Mouse (Mus musculus) limb, embryonic 11.5 days (tissue): ENCODE measurements at regions not wholly inside any gene's neighbourhood (a gene's known extent, or its start where the extent isn't known, plus 50 kb on each side); places are given as distances from the start of the nearest gene placed in this dataset.

ENCODE experiments used
- ATAC-seq: fragments of 200-750 bp; cut with Nextera tagmentation; 2 replicates; pipeline ENCODE4 v1.8.0; 2017; ENCODE audit warnings: low read depth; ENCODE audit not compliant: insufficient number of reproducible peaks, low FRiP score, low TSS enrichment
- DNase-seq: peaks from one replicate; pipeline ENCODE4 v3.0.0-alpha.2; 2015; ENCODE audit warnings: low spot score
- H3K27ac ChIP-seq: fragments of 300-500 bp; sonication (generic); replicated peaks from 2 replicates; pipeline ENCODE4 v1.5.1; 2014; ENCODE audit warnings: low read depth, mild to moderate bottlenecking, low read length
- H3K27me3 ChIP-seq: fragments of 300-500 bp; sonication (generic); 2 replicates; pipeline ENCODE4 v1.6.1; 2014; ENCODE audit warnings: mild to moderate bottlenecking, low read length, mixed read lengths; ENCODE audit not compliant: control insufficient read depth, insufficient read depth
- H3K36me3 ChIP-seq: fragments of 300-500 bp; sonication (generic); 2 replicates; pipeline ENCODE4 v1.6.1; 2014; ENCODE audit warnings: mild to moderate bottlenecking, low read length, moderate library complexity, mixed read lengths; ENCODE audit not compliant: control insufficient read depth, insufficient read depth
- H3K4me1 ChIP-seq: fragments of 300-500 bp; sonication (generic); 2 replicates; pipeline ENCODE4 v1.6.1; 2014; ENCODE audit warnings: low read length, mixed read lengths; ENCODE audit not compliant: control insufficient read depth, insufficient read depth
- H3K4me2 ChIP-seq: fragments of 300-500 bp; sonication (generic); 2 replicates; pipeline ENCODE4 v1.6.1; 2014; ENCODE audit warnings: low read depth, mild to moderate bottlenecking, moderate library complexity; ENCODE audit not compliant: severe bottlenecking
- H3K4me3 ChIP-seq: fragments of 300-500 bp; sonication (generic); 2 replicates; pipeline ENCODE4 v1.5.1; 2014; ENCODE audit warnings: low read depth, low read length
- H3K9ac ChIP-seq: fragments of 300-500 bp; sonication (generic); 2 replicates; pipeline ENCODE4 v1.6.1; 2014; ENCODE audit warnings: mild to moderate bottlenecking, low read length
- H3K9me3 ChIP-seq: fragments of 300-500 bp; sonication (generic); 2 replicates; pipeline ENCODE4 v1.6.1; 2016; ENCODE audit warnings: low read length; ENCODE audit not compliant: control insufficient read depth
- WGBS: fragments of 180-500 bp; shearing (Covaris S2); extraction: QIAGEN DNeasy Blood & Tissue Kit; methylation state at CpG from one replicate; pipeline ENCODE4 v1.1.7; 2014; 5-methylcytosine and 5-hydroxymethylcytosine counted together

- Histone ChIP-seq H3K9ac (peak overlapping the region; percentile 63), H3K9me3 (no peaks in the 10 kb centered on the region), H3K27ac (peak overlapping the region; percentile 96), H3K36me3 (no peaks in the 10 kb centered on the region), H3K4me3 (peak overlapping the region; percentile 32), H3K27me3 (no peaks in the 10 kb centered on the region), H3K4me2 (peak overlapping the region; percentile 54), H3K4me1 (peaks cover 9% of the 10 kb centered on the region)
- DNase-seq (no peak), ATAC-seq (peak; percentile 35; the same call in 1 of the 2 replicates)
- 20% methylated on average over 10 of the region's 10 CpGs for WGBS
Measured at GRCm38 (mm10) chr16:15084147-15084752, 177.8 kb downstream of the Efcab1 start.

- Histone ChIP-seq H3K4me3 (peak overlapping the region; percentile 32), H3K9me3 (no peaks in the 10 kb centered on the region), H3K27me3 (no peaks in the 10 kb centered on the region), H3K4me1 (peaks cover 9% of the 10 kb centered on the region), H3K4me2 (peak overlapping the region; percentile 54), H3K36me3 (no peaks in the 10 kb centered on the region), H3K9ac (peak overlapping the region; percentile 63), H3K27ac (peak overlapping the region; percentile 96)
- WGBS = under 1% methylated on average over 56 of the region's 56 CpGs
- ATAC-seq (peak; percentile 92), DNase-seq (peak; percentile 86)
Measured at GRCm38 (mm10) chr16:15084753-15085728, 178.6 kb downstream of the Efcab1 start.

- Histone ChIP-seq H3K4me2 (no peak overlapping the region), H3K27ac (no peak overlapping the region), H3K27me3 (no peaks in the 10 kb centered on the region), H3K9me3 (no peaks in the 10 kb centered on the region), H3K4me1 (peaks cover 9% of the 10 kb centered on the region), H3K36me3 (no peaks in the 10 kb centered on the region), H3K9ac (no peak overlapping the region), H3K4me3 (no peak overlapping the region)
- WGBS = 83% methylated on average over 4 of the region's 4 CpGs
- DNase-seq (no peak), ATAC-seq (no peak)
Measured at GRCm38 (mm10) chr16:15086556-15086955, 180.2 kb downstream of the Efcab1 start.

- no peaks in the 10 kb centered on the region for H3K4me1 ChIP-seq
- no peaks in the 10 kb centered on the region for H3K27me3 ChIP-seq
- no peak overlapping the region for H3K9ac ChIP-seq
- H3K36me3 ChIP-seq = no peaks in the 10 kb centered on the region
- no peak overlapping the region for H3K4me3 ChIP-seq
- ATAC-seq (no peak), DNase-seq (no peak)
- no peaks in the 10 kb centered on the region for H3K9me3 ChIP-seq
- no peak overlapping the region for H3K27ac ChIP-seq
- 41% methylated on average over 1 of the region's 1 CpGs for WGBS
- H3K4me2 ChIP-seq = no peak overlapping the region
Measured at GRCm38 (mm10) chr16:15103938-15104337, 197.5 kb downstream of the Efcab1 start.

- WGBS = 85% methylated on average over 1 of the region's 1 CpGs
- ATAC-seq (no peak), DNase-seq (no peak)
- H3K4me3 ChIP-seq = no peak overlapping the region
- no peaks in the 10 kb centered on the region for H3K9me3 ChIP-seq
- no peak overlapping the region for H3K9ac ChIP-seq
- H3K27ac ChIP-seq = no peak overlapping the region
- no peaks in the 10 kb centered on the region for H3K4me1 ChIP-seq
- H3K36me3 ChIP-seq = no peaks in the 10 kb centered on the region
- H3K27me3 ChIP-seq = no peaks in the 10 kb centered on the region
- no peak overlapping the region for H3K4me2 ChIP-seq
Measured at GRCm38 (mm10) chr16:15107234-15107633, 200.8 kb downstream of the Efcab1 start.

GRCm38 (mm10) chr16:15113131-15113530, 204.1 kb upstream of the Gm21897 start:
- DNase-seq (no peak), ATAC-seq (no peak)
- H3K9ac ChIP-seq = no peak overlapping the region
- no peaks in the 10 kb centered on the region for H3K27me3 ChIP-seq
- H3K36me3 ChIP-seq = no peaks in the 10 kb centered on the region
- 31% methylated on average over 2 of the region's 2 CpGs for WGBS
- no peak overlapping the region for H3K4me3 ChIP-seq
- no peak overlapping the region for H3K4me2 ChIP-seq
- H3K27ac ChIP-seq = no peak overlapping the region; the same call in 1 of the 2 replicates
- no peaks in the 10 kb centered on the region for H3K9me3 ChIP-seq
- peaks cover 15% of the 10 kb centered on the region for H3K4me1 ChIP-seq

- Histone ChIP-seq H3K4me3 (no peak overlapping the region), H3K4me1 (peaks cover 15% of the 10 kb centered on the region), H3K27me3 (no peaks in the 10 kb centered on the region), H3K4me2 (no peak overlapping the region), H3K27ac (no peak overlapping the region), H3K36me3 (no peaks in the 10 kb centered on the region), H3K9me3 (no peaks in the 10 kb centered on the region), H3K9ac (no peak overlapping the region)
- DNase-seq = peak; percentile 30
- 17% methylated on average over 5 of the region's 5 CpGs for WGBS
- no peak for ATAC-seq
Measured at GRCm38 (mm10) chr16:15113989-15114556, 203.2 kb upstream of the Gm21897 start.

- Histone ChIP-seq H3K9me3 (no peaks in the 10 kb centered on the region), H3K27ac (no peak overlapping the region), H3K9ac (no peak overlapping the region), H3K4me2 (no peak overlapping the region), H3K36me3 (no peaks in the 10 kb centered on the region), H3K4me1 (peaks cover 15% of the 10 kb centered on the region), H3K27me3 (no peaks in the 10 kb centered on the region), H3K4me3 (no peak overlapping the region)
- WGBS = 48% methylated on average over 4 of the region's 4 CpGs
- no peak for ATAC-seq
- DNase-seq = no peak
Measured at GRCm38 (mm10) chr16:15114574-15115230, 202.6 kb upstream of the Gm21897 start.
